Mouse (Mus musculus) yolk sac, embryonic 10.5 days (tissue): ENCODE measurements around the gene Aacs.
A peak's percentile ranks its signal among the peaks of the same experiment; 100 is the strongest.

Experiments
- DNase-seq: peaks from one replicate; pipeline ENCODE4 v3.0.0-alpha.2; 2017; ENCODE audit warnings: low spot score

Aacs gene

DNA sequence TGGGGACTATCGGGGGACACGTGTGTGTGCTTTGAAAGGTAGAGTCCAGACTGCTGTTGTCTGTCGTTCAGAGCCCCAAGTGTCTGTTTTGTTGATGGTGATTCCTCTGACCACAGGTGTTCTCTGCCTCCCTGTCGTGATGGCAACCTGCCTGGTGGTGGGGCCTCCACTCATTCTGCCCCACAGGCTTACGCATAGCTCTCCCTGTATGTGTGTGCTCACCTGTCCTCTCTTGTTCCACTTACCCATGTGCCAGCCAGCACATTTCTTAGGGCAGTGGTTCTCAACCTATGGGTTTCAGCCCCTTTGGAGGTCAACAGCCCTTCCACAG lies 17.4 kb downstream of the Aacs start:
- no peak for DNase-seq

DNA sequence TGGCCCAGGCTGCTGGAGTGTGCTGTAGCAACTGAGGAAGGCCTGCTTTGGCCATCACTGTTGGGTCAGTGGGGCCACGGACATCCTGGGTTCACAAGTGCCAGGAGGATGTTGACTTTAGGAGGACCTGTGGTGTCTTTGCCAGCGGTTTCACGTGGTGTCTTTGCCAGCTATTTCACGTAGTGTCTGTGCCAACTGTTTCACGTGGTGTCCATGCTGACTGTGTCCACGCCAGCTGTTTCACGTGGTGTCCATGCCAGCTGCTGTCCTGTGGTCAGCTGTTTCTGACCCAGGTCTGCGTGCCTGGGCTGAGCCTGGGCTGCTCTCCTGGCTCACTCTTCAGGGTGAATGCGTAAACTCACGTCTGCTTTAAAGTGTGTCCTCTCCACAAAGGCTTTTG lies 20.0 kb downstream of the Aacs start:
- no peak for DNase-seq

DNA sequence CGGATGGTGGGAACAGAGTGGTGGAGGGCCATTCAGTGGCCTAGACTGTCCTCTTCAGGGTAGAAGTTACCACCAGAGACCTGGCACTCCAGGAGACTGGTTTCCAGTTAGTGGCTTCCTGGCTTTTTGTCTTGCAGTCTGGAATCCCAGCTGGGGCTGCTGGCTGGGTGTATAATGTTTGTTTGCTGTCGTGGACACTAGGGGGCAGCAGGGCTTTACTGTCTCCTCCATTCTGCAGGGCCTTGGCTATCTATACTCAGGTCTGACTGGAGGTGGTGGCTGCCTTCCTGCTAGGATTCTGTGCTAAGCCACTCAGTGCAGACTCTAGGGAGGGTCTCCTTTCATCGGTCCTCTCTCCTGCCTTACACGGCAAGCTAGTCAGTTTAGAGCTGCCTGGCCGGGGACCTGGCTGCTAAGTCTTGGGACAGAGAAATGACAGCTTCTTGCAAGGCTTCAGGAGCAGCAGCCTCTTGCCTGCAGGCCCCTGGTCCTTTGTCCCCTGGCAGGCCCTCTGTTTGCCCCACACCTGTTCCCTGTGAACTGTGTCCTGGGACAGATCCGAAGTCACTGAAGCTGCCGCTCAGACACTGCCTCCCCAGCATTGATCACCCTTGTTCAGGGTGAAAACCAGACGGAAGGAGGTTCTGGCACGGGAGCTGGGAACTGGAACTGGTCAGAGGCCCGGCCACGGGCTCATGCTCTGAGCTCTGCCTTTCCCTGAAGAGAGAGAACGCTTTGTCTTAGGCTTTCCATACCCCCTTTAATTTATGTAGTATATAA lies 22.4 kb downstream of the Aacs start:
- peak; percentile 21 for DNase-seq

DNA sequence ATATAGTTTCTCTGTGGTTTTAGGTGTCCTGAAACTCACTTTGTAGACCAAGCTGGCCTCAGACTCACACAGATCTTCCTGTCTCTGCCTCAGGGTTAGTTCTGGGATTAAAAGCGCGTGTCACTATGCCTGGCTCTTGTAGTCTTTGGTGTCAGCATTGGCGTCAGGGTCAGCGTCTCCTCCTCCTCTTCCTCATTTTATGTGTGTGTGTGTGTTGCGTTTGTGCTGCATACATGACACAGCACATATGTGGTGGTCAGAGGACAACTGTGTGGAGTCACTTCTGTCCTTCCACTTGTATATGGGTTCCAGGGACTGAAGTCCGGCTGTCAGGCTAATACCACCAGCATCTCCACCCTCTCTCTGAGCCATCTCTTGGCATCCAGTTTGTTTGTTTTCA lies 25.9 kb downstream of the Aacs start:
- no peak for DNase-seq

DNA sequence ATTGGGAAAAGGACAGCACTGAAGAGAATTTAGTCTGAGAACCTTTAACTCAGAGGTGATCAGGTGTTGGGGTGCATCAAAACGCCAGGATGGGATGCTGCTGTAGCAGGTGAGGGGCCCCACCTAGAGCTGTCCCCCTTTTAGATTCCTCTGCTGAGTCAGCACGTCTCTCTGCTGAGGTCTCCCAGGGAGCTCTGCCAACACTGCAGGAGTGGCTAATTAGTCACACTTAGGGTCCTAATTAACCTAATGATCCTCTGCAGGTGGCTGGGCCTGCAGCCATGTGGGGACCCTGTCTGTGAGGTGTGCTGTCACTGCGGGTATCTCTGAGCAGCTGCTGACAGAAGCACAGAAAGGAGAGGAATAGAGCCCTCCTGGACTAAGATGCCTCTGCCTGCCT lies 26.6 kb downstream of the Aacs start:
- DNase-seq = no peak

DNA sequence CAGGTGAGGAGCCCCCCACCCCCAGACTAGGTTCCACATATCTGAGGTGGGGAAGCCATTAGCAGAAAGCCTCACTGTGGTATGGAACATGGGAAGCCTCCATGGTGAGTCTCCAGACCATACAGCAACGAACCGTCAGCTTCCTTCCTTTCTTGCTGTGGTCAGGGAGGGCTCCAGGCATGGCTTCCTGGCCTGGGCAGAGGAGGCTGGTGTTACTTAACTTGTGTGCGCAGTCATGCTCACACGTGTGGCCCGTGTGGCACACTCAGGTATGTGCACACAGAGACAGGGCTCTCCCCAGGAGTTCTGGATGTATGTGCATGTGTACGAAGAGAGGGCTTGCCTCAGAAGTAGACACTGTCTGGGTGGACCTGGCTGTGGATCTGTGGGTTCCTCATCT lies 28.0 kb downstream of the Aacs start:
- DNase-seq = no peak

DNA sequence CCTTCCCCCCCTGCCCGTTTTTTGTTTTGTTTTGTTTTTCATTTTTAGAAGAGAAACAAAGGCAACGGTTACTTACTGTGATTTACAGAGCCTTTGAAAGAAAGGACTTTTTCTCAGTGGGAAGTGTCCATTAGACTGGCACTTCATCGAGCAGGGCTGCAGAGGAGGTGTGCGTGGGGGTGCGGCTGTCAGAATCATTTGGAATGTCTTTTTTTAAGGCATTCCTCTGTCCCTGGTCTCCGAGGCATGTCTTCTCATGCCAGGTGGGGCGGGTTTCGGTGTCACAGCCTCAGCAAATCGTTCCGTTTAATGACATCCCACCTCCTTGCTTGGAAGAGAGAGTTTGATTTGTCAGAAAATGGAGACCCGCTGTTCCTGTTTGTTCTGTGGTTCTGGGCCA lies 29.1 kb downstream of the Aacs start:
- DNase-seq = no peak

DNA sequence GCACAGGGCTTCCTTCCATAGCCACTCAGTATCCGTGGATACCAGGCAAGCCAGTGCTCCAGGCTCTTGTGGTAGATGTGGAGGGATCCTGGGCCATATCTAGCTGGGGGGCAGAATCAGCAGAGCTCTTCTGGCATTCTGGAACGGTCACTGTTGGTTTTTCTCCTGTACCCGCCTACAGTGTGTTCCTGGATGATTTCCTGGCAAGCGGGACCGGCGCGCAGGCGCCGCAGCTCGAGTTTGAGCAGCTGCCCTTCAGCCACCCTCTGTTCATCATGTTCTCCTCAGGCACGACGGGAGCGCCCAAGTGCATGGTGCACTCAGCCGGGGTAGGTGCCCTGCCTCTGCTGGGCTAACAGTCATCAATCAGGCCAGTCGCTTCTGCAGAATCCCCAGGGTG lies 30.4 kb downstream of the Aacs start:
- no peak for DNase-seq

DNA sequence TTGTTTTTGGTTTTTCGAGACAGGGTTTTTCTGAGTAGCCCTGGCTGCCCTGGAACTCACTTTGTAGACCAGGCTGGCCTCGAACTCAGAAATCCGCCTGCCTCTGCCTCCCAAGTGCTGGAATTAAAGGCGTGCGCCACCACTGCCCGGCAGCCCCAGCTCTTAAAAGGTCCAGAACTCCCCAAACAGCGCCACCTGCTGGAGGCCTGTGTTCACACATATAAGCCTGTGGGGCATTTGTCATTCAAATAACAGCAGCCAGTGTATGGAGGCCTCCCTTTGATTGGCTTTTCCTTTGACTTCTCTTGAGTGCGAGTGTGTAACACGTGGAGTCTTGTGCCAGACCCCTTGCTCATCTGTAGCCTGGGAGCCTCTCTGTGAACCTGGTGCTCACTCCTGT lies 32.0 kb downstream of the Aacs start:
- DNase-seq = no peak

DNA sequence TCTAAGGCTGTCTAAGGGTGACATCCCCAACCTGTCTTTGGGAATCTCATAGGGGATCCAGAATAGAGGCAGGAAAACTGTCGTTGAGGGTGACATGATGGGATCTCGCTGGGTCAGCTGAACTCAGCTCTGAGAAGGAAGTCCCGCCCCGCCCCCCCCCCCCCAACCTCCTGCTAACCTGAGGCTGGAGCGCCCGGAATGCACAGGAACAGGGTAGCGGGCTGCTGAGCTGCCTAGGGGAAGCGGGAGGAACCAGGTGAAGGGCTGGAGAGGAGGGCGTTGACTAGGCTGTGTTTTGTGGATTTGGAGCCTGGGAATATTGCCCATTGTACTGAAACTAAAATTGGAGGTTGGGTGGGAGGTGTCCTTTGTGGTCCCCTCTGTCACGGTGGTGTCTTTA lies 32.4 kb downstream of the Aacs start:
- no peak for DNase-seq

DNA sequence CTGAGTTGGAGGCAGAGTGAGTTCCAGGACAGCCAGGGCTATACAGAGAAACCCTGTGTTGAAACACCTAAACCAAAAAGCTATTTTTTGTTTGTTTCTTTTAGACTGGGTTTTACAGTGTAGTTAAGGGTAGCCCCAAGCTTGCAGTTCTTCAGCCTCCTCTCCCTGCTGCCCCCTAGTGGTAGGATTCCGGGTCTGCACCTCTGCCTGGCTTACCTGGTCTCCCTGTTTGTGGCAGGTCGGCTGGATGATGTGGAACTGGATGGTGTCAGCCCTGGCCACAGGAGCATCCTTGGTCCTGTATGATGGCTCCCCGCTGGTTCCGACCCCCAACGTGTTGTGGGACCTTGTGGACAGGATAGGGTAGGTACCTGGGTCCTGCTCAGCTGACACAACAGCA lies 33.9 kb downstream of the Aacs start:
- DNase-seq = peak; percentile 40

DNA sequence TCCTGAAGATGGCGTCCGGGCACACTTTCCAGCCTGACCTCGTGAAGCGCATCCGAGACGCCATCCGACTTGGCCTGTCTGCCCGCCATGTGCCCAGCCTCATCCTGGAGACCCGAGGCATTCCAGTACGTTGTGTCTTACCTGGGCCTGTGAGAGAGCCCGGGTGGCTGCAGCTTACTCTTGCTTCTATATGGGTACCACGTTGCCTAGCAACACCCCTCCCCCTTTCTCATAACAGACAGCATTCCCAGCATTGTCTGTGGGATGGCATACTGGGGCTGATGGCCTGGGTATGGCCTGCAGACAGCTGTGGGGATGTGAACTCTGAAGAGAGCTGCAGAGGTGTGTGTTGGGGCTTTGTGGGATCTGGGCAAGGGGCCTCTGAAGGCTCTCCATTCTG lies 39.4 kb downstream of the Aacs start:
- no peak for DNase-seq

DNA sequence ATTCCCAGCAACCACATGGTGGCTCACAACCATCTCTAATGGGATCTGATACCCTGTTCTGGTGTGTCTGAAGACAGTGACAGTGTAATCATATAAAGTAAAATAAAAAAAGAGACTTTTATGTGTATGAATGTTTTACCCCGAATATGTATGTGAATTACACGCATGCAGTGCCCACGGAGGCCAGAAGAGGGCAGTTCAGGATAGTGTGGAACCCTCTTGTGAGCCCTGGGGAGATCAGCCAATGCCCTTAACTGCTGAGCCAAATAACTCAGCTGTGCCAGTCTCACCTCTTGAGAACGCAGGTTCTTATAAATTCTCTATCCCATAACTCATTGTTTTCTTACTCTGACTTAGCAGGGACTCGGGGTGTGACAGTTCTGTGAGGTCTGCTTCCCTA lies 43.0 kb downstream of the Aacs start:
- DNase-seq = no peak

DNA sequence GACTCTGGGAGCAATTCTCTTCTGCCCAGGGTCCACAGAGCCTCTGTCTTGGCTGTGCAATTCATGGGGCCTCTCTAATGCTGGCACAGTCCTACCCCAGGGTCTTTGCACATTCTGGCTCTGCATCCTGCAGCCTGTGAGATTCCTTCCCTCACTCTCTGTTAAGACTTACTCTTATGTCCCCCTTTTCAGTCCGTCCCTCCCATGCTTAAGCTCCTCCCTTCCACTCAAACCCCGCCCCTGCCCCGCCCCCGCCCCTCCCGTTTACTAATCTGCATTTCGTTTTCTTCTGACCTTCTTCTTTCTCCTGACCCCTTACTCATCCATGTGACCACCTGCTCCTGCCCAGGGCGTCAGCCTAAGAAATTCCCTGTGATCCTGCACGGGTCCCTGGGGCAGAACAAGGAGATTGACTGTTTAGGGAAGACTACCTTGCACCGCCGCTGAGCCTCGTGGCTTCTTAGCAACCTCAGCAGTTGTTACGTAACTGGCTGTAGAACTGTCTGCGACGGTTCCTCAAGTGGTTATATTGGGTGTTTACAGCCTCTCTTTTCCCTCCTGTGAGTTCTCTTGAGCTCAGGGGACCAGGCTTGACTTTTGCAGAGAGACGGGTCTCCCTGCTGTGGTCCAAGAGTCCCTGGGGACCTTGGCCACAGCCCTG lies 45.4 kb downstream of the Aacs start:
- DNase-seq = peak; percentile 32

DNA sequence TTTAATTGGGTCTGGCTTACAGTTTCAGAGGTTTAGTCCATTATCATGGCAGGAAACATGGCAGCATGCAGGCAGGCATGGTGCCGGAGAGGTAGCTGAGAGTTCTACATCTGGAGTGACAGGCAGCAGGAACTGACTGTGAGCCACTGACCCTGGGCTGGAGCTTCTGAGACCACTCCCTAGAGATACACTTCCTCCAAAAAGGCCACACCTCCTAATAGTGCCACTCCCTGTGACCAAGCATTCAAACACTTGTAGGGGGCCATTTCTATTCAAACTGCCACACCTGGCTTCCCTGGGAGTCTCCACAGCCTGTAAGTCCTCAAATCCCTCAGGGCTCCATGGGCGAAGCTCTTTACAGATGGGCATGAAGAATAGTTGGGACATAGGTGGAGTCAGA lies 47.7 kb downstream of the Aacs start:
- DNase-seq = no peak

DNA sequence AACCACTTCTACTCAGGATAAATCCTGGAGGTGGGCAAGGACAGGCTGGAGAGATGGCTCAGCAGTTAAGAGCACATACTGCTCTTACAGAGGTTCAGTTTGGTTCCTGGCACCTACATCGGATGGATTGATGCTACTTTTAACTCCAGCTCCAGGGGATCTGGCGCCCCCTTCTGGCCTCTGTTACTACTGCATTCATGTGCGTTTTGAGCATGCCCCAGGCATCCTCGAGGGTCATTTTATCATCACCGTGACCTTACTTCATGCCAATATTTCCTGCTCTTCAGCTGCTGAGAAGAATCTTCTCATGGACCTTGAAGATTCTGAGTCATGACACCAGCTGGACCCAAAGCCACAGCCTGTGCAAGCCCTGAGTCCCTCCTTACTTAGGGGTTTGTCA lies 49.9 kb downstream of the Aacs start:
- DNase-seq = no peak

DNA sequence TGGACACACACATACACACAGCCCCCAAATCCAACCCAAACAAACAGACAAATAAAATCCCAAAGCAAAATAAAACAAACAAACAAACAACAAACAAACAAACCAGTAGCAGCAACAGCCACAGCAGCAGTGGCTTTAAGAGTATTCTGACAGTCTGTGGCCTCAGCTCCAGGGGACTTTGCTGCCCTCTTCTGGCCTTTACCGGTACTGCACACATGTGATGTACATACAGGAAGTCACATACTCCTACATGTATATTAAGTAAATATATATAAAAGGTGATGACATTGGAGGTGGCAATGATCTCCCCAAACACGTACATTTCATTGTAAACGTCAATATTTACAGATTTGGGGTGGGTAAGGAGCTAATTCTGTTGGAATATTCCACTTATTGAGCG lies 50.9 kb downstream of the Aacs start:
- no peak for DNase-seq

DNA sequence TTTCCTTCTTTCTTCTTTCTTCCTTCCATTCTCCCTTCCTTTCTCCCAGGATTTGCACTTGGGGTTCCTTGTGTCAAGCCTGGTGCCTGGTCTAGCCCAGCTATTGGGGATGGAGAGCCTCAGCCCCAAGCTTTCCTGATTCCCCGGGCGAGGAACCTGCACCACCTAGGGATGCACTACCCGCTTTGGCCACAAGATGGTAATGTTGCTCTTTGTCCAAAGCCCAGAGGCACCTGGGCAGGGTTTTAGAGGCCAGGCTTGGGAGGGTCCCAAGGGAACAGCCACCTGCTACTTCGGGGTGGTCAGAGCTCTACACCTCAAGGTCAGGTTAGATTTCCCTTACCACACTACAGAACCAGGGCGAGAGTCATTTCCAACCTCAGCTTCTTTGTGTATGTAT lies 53.5 kb downstream of the Aacs start:
- peak; percentile 32 for DNase-seq

DNA sequence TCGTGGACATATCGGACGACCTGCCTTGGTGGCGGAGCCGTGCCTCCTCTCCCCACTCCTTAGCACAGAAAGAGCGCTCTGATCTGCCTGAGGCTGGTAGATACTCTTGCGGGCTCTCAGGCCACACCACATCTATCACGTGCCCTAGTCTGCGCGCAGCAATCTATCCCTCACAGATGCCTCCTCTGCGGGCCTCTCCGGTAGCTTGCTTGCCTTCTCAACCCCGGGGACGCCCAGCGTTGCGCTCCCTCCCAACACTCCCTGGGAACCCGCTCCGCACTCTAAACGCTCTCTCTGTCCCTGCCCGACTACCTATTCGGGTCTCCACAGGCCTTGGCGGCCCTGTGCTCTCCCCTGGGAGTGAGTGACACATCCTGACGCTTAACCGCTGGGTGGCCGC lies 56.0 kb downstream of the Aacs start, which contains the start of gene Tmem132b:
Gene Tmem132b, plus strand, starts transcription at position 141 of the 400 bp plus-strand sequence.
- DNase-seq = no peak

DNA sequence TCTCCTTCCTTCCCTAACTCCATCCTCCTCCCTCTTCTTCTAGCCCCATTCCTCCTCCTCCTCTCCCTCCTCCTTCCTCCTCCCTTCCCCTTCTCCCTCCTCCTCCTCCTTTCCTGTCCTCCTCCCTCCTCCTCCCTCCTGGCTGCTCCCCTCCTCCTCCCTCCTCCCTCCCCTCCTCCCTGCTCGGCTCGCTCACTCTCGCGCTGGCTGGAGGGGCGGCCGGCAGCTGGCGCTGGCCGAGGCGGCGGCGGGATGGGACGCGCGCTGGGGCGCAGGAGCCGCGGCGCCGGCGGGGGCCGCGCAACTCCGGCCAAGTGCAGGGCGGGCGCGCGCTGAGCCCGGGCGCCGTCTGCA lies 56.6 kb downstream of the Aacs start:
- no peak for DNase-seq

DNA sequence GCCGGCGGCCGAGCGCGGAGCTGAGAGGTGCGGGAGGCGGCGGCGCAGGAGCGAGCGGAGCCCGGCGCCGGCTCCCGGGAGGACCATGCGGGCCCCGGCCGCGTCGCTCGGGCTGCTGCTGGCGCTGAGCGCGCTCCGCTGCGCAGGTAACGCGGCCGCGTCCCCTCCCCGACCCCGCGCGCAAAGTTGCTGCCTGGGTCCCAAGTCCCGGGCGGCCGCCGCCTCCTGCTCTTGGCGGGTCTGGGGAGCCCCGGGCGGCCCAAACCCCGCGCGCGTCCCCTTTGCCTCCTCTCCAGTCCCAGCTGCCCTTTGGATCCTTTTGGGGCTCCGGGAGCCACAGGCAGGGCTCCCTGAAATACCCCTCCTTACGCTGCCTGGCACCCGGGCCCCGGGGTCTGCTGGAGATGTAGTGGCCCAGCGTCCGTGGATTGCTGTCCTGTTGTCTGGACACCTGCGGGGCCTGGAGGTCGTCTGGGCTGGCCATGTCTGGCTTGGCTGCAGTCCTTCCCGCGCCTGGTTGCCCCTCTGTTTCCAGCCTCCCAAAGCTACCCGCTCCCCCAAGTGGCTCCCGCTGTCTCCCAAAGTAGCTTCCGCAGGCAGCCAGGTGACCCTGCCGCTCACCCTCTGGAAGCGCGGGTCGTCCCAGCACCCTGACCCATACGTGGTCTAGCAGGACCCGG lies 57.1 kb downstream of the Aacs start:
- no peak for DNase-seq

DNA sequence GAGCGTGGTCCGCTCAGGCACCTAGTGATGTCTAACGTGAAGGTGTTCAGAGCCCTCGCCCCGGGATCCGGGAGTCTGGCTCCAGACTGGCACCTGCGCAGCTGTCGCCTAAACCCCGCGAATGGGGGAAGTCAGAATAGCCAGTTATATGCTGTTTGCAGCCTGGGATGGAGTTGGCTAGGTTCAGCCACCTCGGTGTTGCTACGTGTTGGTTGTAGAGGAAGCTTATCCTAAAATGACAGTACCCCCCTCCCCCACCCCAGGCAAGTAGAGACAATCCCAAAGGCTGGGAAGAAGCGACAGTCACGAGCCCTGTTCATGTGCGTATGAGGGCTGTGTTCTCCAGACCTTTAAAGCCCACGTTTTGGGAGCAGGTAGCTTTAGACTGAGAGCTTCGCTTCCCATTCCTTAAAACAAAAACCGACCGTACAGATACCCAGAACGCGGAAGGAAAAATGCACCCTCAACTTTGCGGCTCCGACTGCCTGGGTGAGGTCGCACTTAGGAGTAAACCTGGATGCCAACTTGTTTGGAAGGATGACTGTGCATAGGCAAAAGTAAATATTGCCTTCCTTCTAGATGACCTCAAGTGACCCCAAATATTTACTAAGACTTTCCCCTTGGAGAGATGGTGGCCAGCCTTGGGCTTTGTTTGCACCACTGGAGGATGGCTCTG lies 57.7 kb downstream of the Aacs start:
- DNase-seq = no peak

DNA sequence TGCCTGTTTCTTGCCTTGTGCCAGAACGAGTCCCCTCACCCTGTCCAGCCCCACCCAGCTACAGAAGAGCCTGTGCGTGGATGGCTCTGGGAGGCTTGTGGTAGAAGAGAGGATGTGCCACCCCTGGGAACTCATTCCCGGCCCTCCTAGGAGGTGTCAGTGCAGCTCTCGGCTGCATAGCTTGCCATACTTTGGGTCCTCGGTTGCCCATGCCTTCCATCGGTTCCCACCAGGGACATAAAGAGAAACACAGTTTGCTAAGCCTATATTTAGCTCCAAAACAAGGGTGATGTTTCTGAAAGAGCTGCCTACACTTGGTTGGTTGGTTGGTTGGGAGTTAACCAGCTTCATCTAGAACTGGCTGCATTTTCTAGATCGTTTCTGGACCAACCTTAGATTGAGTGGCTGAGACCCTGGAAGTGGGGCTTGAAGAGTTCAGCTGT lies 58.6 kb downstream of the Aacs start:
- no peak for DNase-seq
